Mouse (Mus musculus) embryo, embryonic 9.5 days (tissue): ENCODE measurements at regions not wholly inside any gene's neighbourhood (a gene's known extent, or its start where the extent isn't known, plus 50 kb on each side); places are given as distances from the start of the nearest gene placed in this dataset.
"Not testable (repeated sequence)": the region's sequence is repeated elsewhere in the genome, so short reads cannot be mapped to it uniquely, and the experiment has no call there.

Experiments
- DNase-seq: peaks from one replicate; pipeline ENCODE4 v3.0.0-alpha.2; 2017; ENCODE audit errors: extremely low spot score

- no peak for DNase-seq
Measured at GRCm38 (mm10) chr10:117567379-117568137, 61.7 kb upstream of the Cpm start.

- DNase-seq = no peak
Measured at GRCm38 (mm10) chr10:117566648-117567378, 62.5 kb upstream of the Cpm start.

GRCm38 (mm10) chr10:117566204-117566603, 63.1 kb upstream of the Cpm start:
- DNase-seq = no peak

GRCm38 (mm10) chr10:117565529-117566086, 63.7 kb upstream of the Cpm start:
- no peak for DNase-seq

- DNase-seq = no peak
Measured at GRCm38 (mm10) chr10:117565110-117565509, 64.2 kb upstream of the Cpm start.

GRCm38 (mm10) chr10:117564118-117565040, 64.9 kb upstream of the Cpm start:
- DNase-seq = no peak

GRCm38 (mm10) chr10:117563429-117564117, 65.7 kb upstream of the Cpm start:
- no peak for DNase-seq

GRCm38 (mm10) chr10:117562850-117563248, 66.5 kb upstream of the Cpm start:
- not testable (repeated sequence) for DNase-seq

GRCm38 (mm10) chr10:117561909-117562849, 67.1 kb upstream of the Cpm start:
- no peak for DNase-seq

- no peak for DNase-seq
Measured at GRCm38 (mm10) chr10:117561279-117561820, 68.0 kb upstream of the Cpm start.

- DNase-seq = no peak
Measured at GRCm38 (mm10) chr10:117560396-117561278, 68.7 kb upstream of the Cpm start.

- DNase-seq = no peak
Measured at GRCm38 (mm10) chr10:117559615-117560395, 69.5 kb upstream of the Cpm start.

- no peak for DNase-seq
Measured at GRCm38 (mm10) chr10:117558891-117559614, 70.2 kb upstream of the Cpm start.

- DNase-seq = no peak
Measured at GRCm38 (mm10) chr10:117558292-117558800, 71.0 kb upstream of the Cpm start.

- no peak for DNase-seq
Measured at GRCm38 (mm10) chr10:117557666-117558065, 71.6 kb upstream of the Cpm start.

- no peak for DNase-seq
Measured at GRCm38 (mm10) chr10:117556851-117557542, 72.3 kb upstream of the Cpm start.
